Mouse (Mus musculus) cerebellum, adult 2 months (tissue): ENCODE results near the gene Ccr3.

Source experiments
- CTCF ChIP-seq: fragments of 200-500 bp; IDR thresholded peaks from 2 replicates; pipeline ENCODE4 v1.5.1; 2011; ENCODE audit warnings: low read depth, mild to moderate bottlenecking, control low read depth, low read length, moderate library complexity, borderline replicate concordance; ENCODE audit not compliant: insufficient read depth
- POLR2A ChIP-seq: fragments of 200-500 bp; IDR thresholded peaks from 2 replicates; pipeline ENCODE4 v1.6.1; 2011; ENCODE audit warnings: low read length, control low read depth, borderline replicate concordance; ENCODE audit not compliant: insufficient read depth

DNA sequence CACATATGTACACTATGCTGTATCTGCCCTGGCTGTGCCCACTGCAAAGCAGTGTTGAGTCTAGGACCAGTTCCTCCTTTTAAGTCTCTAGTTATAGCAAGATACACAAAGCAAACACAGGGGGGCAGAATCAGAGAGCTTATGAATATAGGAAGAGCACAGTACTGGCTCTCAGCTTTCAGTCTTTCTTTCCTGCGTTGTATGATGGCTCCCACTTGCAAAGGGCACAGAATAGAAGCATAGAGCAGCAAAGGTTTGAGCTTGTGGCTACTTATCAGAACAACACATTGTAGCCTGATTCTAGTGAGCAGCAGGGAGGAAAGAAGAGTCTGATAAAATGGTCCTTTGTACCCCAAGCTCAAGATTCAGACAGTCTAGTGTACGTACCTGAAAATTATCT lies 35.6 kb upstream of the Ccr3 start:
- TF ChIP-seq CTCF = no peak
- TF ChIP-seq POLR2A = no peak
